Mouse (Mus musculus) cerebellum, adult 2 months (tissue): Measurements from ENCODE around the gene Jsrp1. TPM values are rescaled to one million over a fixed set of nuclear protein-coding genes. Genes with fewer than 3 reads are reported as not detected.
A peak's percentile ranks its signal among the peaks of the same experiment; 100 is the strongest.

Experiments used
- DNase-seq, 2 experiments: peaks; one replicate each; pipeline ENCODE4 v3.0.0; 2021
- H3K27ac ChIP-seq: fragments of 200-500 bp; 2 replicates; pipeline ENCODE4 v1.5.1; 2012; ENCODE audit warnings: low read length, control low read depth, inconsistent platforms; ENCODE audit not compliant: insufficient read depth
- H3K27me3 ChIP-seq: fragments of 200-500 bp; 2 replicates; pipeline ENCODE4 v1.6.1; 2012; ENCODE audit warnings: inconsistent platforms, mild to moderate bottlenecking, low read length, moderate library complexity; ENCODE audit not compliant: control insufficient read depth, insufficient read depth
- H3K4me1 ChIP-seq: fragments of 200-500 bp; 2 replicates; pipeline ENCODE4 v1.6.1; 2011; ENCODE audit warnings: low read length; ENCODE audit not compliant: control insufficient read depth, insufficient read depth
- H3K4me3 ChIP-seq: fragments of 200-500 bp; replicated peaks from 2 replicates; pipeline ENCODE3; 2011; ENCODE audit warnings: mild to moderate bottlenecking, low read depth, low read length, control low read depth; ENCODE audit not compliant: insufficient read depth
- CTCF ChIP-seq: fragments of 200-500 bp; IDR thresholded peaks from 2 replicates; pipeline ENCODE4 v1.5.1; 2011; ENCODE audit warnings: low read depth, mild to moderate bottlenecking, control low read depth, low read length, moderate library complexity, borderline replicate concordance; ENCODE audit not compliant: insufficient read depth
- POLR2A ChIP-seq: fragments of 200-500 bp; IDR thresholded peaks from 2 replicates; pipeline ENCODE4 v1.6.1; 2011; ENCODE audit warnings: low read length, control low read depth, borderline replicate concordance; ENCODE audit not compliant: insufficient read depth
- WGBS: fragments of 180-500 bp; shearing (Covaris S2); methylation state at CpG from one replicate; pipeline ENCODE4 v1.1.7; 2018; 5-methylcytosine and 5-hydroxymethylcytosine counted together
- polyA plus RNA-seq: library from polyadenylated mRNA; depleted of rRNA; stranded (reverse); fragments of >200 nt; gene quantifications from 2 replicates; pipeline ENCODE4 v1.2.3, GENCODE M21; 2012

Jsrp1 gene
- polyA plus RNA-seq, 1 experiment: 0.38 TPM

- TF ChIP-seq POLR2A: no peak
- TF ChIP-seq CTCF: no peak
- H3K4me3 ChIP-seq: no peak overlapping the region
- no peak for DNase-seq
- 34% methylated on average over 7 of the region's 7 CpGs for WGBS
- no peaks in the 10 kb centered on the region for H3K27me3 ChIP-seq
- H3K27ac ChIP-seq: no peak overlapping the region
- no peaks in the 10 kb centered on the region for H3K4me1 ChIP-seq
Observed at GRCm38 (mm10) chr10:80814800-80815199, 1.5 kb upstream of the Jsrp1 start.

- WGBS: 67% methylated on average over 5 of the region's 5 CpGs
- Histone ChIP-seq H3K27me3 (no peaks in the 10 kb centered on the region), H3K4me1 (peaks cover 7% of the 10 kb centered on the region; the same call in 1 of the 2 replicates), H3K27ac (no peak overlapping the region), H3K4me3 (no peak overlapping the region)
- DNase-seq: no peak
- TF ChIP-seq POLR2A: no peak
- TF ChIP-seq CTCF: no peak
Observed at GRCm38 (mm10) chr10:80812391-80813041, 782 bp downstream of the Jsrp1 start.

- WGBS: 13% methylated on average over 18 of the region's 20 CpGs
- Histone ChIP-seq H3K27ac (no peak overlapping the region), H3K4me1 (peaks cover 16% of the 10 kb centered on the region), H3K4me3 (no peak overlapping the region), H3K27me3 (no peaks in the 10 kb centered on the region)
- no peak for DNase-seq
- no peak for TF ChIP-seq CTCF
- TF ChIP-seq POLR2A: no peak
Observed at GRCm38 (mm10) chr10:80810084-80810483, 3.2 kb downstream of the Jsrp1 start.

GRCm38 (mm10) chr10:80808985-80809632 lies 4.2 kb downstream of the Jsrp1 start:
- Histone ChIP-seq H3K27me3 (no peaks in the 10 kb centered on the region), H3K27ac (no peak overlapping the region), H3K4me1 (peaks cover 16% of the 10 kb centered on the region), H3K4me3 (no peak overlapping the region)
- WGBS: 25% methylated on average over 18 of the region's 18 CpGs
- DNase-seq: no peak
- no peak for TF ChIP-seq POLR2A
- TF ChIP-seq CTCF: no peak

GRCm38 (mm10) chr10:80808099-80808984 lies 5.0 kb downstream of the Jsrp1 start:
- Histone ChIP-seq H3K4me1 (peaks cover 16% of the 10 kb centered on the region), H3K27ac (no peak overlapping the region), H3K4me3 (no peak overlapping the region), H3K27me3 (no peaks in the 10 kb centered on the region)
- 29% methylated on average over 40 of the region's 40 CpGs for WGBS
- DNase-seq: no peak
- no peak for TF ChIP-seq CTCF
- TF ChIP-seq POLR2A: no peak

GRCm38 (mm10) chr10:80807057-80807627 lies 6.2 kb downstream of the Jsrp1 start:
- H3K27ac ChIP-seq: peak overlapping the region; percentile 76

GRCm38 (mm10) chr10:80806341-80807056 lies 6.8 kb downstream of the Jsrp1 start:
- TF ChIP-seq CTCF (no peak), POLR2A (no peak)
- H3K4me3 ChIP-seq: peak overlapping the region; percentile 53
- peaks cover 20% of the 10 kb centered on the region for H3K4me1 ChIP-seq
- peak overlapping the region; percentile 76 for H3K27ac ChIP-seq
- DNase-seq: peak in 1 of 2 experiments; percentile 49
- H3K27me3 ChIP-seq: no peaks in the 10 kb centered on the region
- 13% methylated on average over 34 of the region's 34 CpGs for WGBS

More at GRCm38 (mm10) chr10:80807057-80807627, 6.2 kb downstream of the Jsrp1 start:
- peak; percentile 82 for TF ChIP-seq POLR2A
- TF ChIP-seq CTCF: no peak
- DNase-seq: peak; percentile 90 to 94
- Histone ChIP-seq H3K4me1 (peaks cover 20% of the 10 kb centered on the region), H3K27me3 (no peaks in the 10 kb centered on the region), H3K4me3 (peak overlapping the region; percentile 53)
- under 1% methylated on average over 58 of the region's 58 CpGs for WGBS
